Mouse (Mus musculus) hindbrain, embryonic 12.5 days (tissue): ENCODE measurements at regions not wholly inside any gene's neighbourhood (a gene's known extent, or its start where the extent isn't known, plus 50 kb on each side); places are given as distances from the start of the nearest gene placed in this dataset.

Experiments
- ATAC-seq: fragments of 200-750 bp; cut with Nextera tagmentation; 2 replicates; pipeline ENCODE4 v1.8.0; 2017; ENCODE audit warnings: moderate TSS enrichment; ENCODE audit not compliant: low FRiP score
- H3K27ac ChIP-seq: fragments of 300-500 bp; sonication (generic); 2 replicates; pipeline ENCODE4 v1.5.1; 2016; ENCODE audit warnings: mild to moderate bottlenecking
- H3K27me3 ChIP-seq: fragments of 300-500 bp; sonication (generic); 2 replicates; pipeline ENCODE4 v1.6.1; 2016; ENCODE audit warnings: mild to moderate bottlenecking
- H3K36me3 ChIP-seq: fragments of 300-500 bp; sonication (generic); 2 replicates; pipeline ENCODE4 v1.6.1; 2016; ENCODE audit warnings: mild to moderate bottlenecking
- H3K4me1 ChIP-seq: fragments of 300-500 bp; sonication (generic); 2 replicates; pipeline ENCODE4 v1.6.1; 2016
- H3K4me2 ChIP-seq: fragments of 300-500 bp; sonication (generic); replicated peaks from 2 replicates; pipeline ENCODE4 v1.6.1; 2016; ENCODE audit warnings: mild to moderate bottlenecking
- H3K4me3 ChIP-seq: fragments of 300-500 bp; sonication (generic); 2 replicates; pipeline ENCODE4 v1.5.1; 2016; ENCODE audit warnings: mild to moderate bottlenecking
- H3K9ac ChIP-seq: fragments of 300-500 bp; sonication (generic); 2 replicates; pipeline ENCODE4 v1.6.1; 2016; ENCODE audit warnings: mild to moderate bottlenecking, moderate library complexity
- H3K9me3 ChIP-seq: fragments of 300-500 bp; sonication (generic); replicated peaks from 2 replicates; pipeline ENCODE4 v1.6.1; 2016; ENCODE audit warnings: mild to moderate bottlenecking
- WGBS: fragments of 180-500 bp; shearing (Covaris S2); methylation state at CpG from one replicate; pipeline ENCODE4 v1.1.7; 2016; 5-methylcytosine and 5-hydroxymethylcytosine counted together

DNA sequence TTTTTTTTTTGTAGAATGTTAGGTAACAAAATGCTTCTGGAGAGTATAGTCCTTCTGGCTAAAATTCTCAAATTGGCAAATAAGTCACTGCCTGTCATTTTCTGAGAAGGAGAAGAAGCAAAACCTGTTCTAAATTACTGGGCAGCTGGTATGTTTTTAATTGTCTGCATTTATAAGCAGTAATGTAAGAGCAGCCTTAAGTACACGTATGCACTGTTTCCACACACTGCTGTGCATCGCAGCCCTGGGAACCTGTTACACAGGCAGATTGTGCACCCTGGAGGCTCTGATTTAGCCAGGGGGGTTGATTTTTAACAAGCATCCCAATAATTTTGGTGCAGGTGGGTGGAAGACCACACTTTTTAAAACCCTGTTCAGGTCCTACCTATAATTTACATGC is 236.2 kb downstream of the Hace1 start:
- ATAC-seq = no peak
- Histone ChIP-seq H3K4me3 (no peak overlapping the region), H3K36me3 (no peaks in the 10 kb centered on the region), H3K9ac (no peak overlapping the region), H3K4me2 (no peak overlapping the region), H3K4me1 (no peaks in the 10 kb centered on the region), H3K27ac (no peak overlapping the region), H3K27me3 (no peaks in the 10 kb centered on the region), H3K9me3 (no peaks in the 10 kb centered on the region)
- 70% methylated on average over 2 of the region's 2 CpGs for WGBS

DNA sequence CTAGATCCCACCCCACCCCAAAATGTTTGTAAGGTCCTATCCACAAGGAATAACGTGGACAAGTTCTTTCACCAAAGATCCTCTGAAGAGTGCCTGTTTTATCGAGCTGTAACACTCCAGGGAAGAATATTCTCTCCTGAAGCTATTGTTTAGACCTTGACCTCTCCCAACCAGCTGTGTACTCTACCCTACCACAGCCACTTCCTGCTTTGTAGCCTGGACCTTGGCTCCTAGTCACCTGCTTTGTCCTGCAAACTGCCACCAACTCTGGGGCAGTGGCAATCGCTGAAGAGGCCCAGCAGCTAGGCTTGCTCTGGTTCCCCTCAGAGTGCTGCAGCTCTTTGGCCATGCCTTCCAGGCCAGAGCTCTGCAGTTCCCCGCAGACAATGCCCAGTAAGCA is 239.1 kb downstream of the Hace1 start:
- Histone ChIP-seq H3K9me3 (no peaks in the 10 kb centered on the region), H3K4me2 (no peak overlapping the region), H3K27ac (no peak overlapping the region), H3K27me3 (no peaks in the 10 kb centered on the region), H3K9ac (no peak overlapping the region), H3K36me3 (no peaks in the 10 kb centered on the region), H3K4me1 (no peaks in the 10 kb centered on the region), H3K4me3 (no peak overlapping the region)
- 88% methylated on average over 4 of the region's 4 CpGs for WGBS
- no peak for ATAC-seq

DNA sequence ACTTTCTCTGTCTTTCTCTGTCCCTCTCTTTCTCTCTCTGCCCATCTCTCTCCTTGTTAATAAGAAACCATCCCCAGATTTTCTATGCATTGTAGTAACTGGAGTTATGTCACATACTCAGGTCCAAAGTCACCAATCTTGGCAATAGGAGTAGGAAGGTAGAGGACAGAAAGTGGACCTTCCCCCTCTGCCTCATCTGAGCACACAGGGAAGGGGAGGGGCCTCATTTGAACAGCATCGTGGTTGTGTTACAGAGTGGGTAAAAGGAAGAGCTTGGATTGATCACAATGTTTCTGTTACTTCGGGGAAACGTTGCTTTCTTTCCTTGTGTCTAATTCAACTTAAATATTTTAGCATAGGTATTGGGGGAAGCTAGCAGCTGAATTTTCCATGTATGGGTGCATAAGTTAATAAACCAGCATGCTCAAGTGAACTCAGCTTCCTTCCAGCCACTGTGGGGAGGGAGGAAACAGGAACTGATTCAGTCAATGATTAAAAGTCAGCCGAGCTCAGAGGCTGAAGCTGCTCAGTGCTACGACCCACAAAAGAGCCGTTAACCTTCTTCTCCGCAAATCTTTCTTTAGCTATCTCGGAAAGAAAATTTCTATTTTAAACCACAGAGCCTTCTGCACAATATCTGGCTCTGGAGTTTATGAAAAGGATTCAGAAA is 243.5 kb downstream of the Hace1 start:
- no peaks in the 10 kb centered on the region for H3K4me1 ChIP-seq
- H3K4me2 ChIP-seq = no peak overlapping the region
- 66% methylated on average over 8 of the region's 8 CpGs for WGBS
- no peak overlapping the region for H3K9ac ChIP-seq
- H3K27me3 ChIP-seq = no peaks in the 10 kb centered on the region
- H3K36me3 ChIP-seq = no peaks in the 10 kb centered on the region
- H3K4me3 ChIP-seq = no peak overlapping the region
- H3K9me3 ChIP-seq = no peaks in the 10 kb centered on the region
- no peak overlapping the region for H3K27ac ChIP-seq
- ATAC-seq = no peak

DNA sequence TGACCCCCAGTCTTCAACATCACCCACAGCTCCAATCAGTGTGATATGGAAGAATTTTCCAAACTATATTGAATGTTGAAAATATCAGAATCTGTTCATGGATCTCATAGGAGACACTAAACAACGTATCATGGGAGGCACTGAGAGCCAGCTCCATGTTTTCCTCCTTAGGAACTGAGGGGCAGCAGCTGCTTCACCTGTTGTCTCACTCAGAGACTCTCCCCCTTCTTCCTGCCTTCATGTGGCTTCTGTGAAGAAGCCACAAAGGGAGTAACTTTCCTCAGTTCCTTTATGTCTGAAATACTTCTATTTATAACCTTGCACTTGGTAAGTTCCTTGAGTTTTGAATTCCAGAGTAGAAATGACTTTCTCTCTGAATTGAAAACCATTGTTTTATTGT is 244.6 kb downstream of the Hace1 start:
- no peaks in the 10 kb centered on the region for H3K9me3 ChIP-seq
- no peaks in the 10 kb centered on the region for H3K4me1 ChIP-seq
- no peak overlapping the region for H3K9ac ChIP-seq
- ATAC-seq = no peak
- H3K36me3 ChIP-seq = no peaks in the 10 kb centered on the region
- no peaks in the 10 kb centered on the region for H3K27me3 ChIP-seq
- WGBS = 71% methylated on average over 1 of the region's 1 CpGs
- no peak overlapping the region for H3K4me3 ChIP-seq
- H3K27ac ChIP-seq = no peak overlapping the region
- H3K4me2 ChIP-seq = no peak overlapping the region

DNA sequence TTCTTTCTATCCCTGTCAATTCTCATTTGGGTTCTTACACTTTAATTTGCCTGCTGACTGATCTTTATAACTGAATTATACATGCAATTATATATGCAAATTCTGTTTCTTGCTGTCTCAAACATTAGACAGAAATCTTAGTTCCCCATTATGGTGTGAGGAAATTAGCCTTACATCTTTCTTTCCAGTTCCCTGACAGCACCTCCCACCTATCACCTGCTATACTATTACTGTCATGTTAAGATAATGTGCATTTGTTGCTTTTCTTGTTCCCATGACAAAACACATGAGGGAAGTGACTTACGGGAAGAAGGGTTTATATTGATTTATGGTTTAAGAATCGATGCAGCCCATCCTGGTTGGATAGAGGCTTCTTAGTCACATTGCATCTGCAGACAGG is 246.0 kb downstream of the Hace1 start:
- 87% methylated on average over 2 of the region's 2 CpGs for WGBS
- no peak for ATAC-seq
- no peaks in the 10 kb centered on the region for H3K4me1 ChIP-seq

DNA sequence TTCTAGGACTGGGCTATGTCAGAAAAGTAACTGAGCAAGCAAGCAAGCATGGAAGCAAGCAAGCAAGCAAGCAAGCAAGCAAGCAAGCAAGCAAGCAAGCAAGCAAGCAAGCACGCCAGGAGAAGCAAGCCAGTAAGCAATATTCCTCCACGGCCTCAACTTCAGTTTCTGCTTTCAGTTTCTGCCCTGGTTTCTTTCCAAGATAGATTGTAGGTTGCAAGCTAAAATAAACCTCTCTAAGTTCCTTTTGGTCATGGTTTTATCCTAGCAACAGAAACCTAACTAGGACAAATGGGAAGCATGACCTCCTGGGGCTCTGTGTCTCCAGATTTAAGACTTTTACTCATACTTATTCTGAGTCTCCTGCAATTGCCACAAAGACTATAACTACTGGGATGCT is 271.0 kb downstream of the Hace1 start:
- no peak overlapping the region for H3K4me2 ChIP-seq
- H3K9ac ChIP-seq = no peak overlapping the region
- no peak overlapping the region for H3K4me3 ChIP-seq
- no peaks in the 10 kb centered on the region for H3K27me3 ChIP-seq
- no peak for ATAC-seq
- H3K4me1 ChIP-seq = no peaks in the 10 kb centered on the region
- no peaks in the 10 kb centered on the region for H3K36me3 ChIP-seq
- no peak overlapping the region for H3K27ac ChIP-seq
- H3K9me3 ChIP-seq = no peaks in the 10 kb centered on the region
- 89% methylated on average over 2 of the region's 2 CpGs for WGBS

More for the DNA sequence above, 246.0 kb downstream of the Hace1 start:
- Histone ChIP-seq H3K9ac (no peak overlapping the region), H3K27me3 (no peaks in the 10 kb centered on the region), H3K4me2 (no peak overlapping the region), H3K36me3 (no peaks in the 10 kb centered on the region), H3K4me3 (no peak overlapping the region), H3K9me3 (no peaks in the 10 kb centered on the region), H3K27ac (no peak overlapping the region)

DNA sequence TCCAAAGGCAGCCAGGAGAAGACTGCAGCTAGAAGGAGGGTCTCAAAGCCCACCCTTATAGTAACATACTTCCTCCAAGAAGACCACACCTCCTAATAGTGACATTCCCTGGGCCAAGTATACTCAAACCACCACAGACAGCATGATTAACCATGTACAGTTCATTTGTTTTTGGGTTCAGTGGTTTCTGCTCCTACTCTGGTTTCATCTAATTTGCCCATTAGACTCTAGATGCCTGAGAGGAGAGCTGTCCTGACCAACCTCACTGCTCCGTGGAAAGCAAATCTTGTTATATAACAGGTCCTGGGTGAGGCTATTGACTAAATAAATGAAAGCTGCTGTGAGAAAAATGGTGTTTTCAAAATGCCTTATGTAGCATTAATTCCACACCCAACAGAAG is 272.2 kb downstream of the Hace1 start:
- Histone ChIP-seq H3K27ac (no peak overlapping the region), H3K4me1 (no peaks in the 10 kb centered on the region), H3K4me3 (no peak overlapping the region), H3K4me2 (no peak overlapping the region), H3K27me3 (no peaks in the 10 kb centered on the region), H3K9me3 (no peaks in the 10 kb centered on the region), H3K9ac (no peak overlapping the region), H3K36me3 (no peaks in the 10 kb centered on the region)
- ATAC-seq = no peak
- WGBS = 90% methylated on average over 1 of the region's 1 CpGs

DNA sequence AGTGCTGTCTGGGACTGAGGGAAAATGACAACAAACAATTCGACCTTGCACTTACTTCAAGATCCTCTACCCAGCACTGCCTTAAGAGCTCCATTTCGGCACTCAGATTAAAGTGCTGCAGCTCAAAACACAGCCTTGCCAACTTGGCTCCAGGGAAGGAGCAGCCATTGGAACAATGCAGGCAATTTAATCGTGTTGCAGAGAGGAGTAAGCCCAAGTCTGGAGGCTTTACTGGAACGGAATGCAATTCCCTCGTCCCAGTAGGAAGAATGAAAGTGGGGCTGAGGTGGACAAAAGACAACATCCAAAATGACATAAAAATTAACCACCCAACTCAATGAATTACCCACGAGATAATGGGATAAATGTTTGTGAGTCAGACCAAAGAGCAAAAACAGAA is 273.0 kb downstream of the Hace1 start:
- H3K4me2 ChIP-seq = no peak overlapping the region
- ATAC-seq = no peak
- 58% methylated on average over 6 of the region's 6 CpGs for WGBS

DNA sequence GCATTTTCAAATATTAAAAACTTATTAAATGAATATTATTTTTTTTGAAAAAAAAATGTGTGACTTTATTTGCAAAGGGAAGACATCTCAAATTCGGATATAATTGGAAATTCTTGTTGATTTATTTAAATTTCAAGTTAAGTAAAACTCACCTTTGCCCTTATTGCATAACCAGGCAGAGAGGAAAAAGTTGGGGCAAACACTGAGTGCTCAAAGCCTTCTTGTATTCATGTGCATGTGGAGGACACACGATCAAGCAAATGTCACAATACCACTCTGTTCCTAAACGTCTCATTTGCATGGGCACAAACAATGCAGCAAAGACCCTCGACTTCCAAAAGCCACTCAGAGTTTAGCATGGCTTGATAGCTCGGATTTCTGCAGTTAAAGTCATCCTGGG is 275.1 kb downstream of the Hace1 start:
- Histone ChIP-seq H3K4me2 (no peak overlapping the region), H3K4me1 (no peaks in the 10 kb centered on the region), H3K27me3 (no peaks in the 10 kb centered on the region), H3K9me3 (no peaks in the 10 kb centered on the region), H3K9ac (no peak overlapping the region), H3K36me3 (no peaks in the 10 kb centered on the region), H3K27ac (no peak overlapping the region), H3K4me3 (no peak overlapping the region)
- no peak for ATAC-seq
- WGBS = 61% methylated on average over 5 of the region's 5 CpGs

More for the DNA sequence above, 273.0 kb downstream of the Hace1 start:
- Histone ChIP-seq H3K9me3 (no peaks in the 10 kb centered on the region), H3K27ac (no peak overlapping the region), H3K36me3 (no peaks in the 10 kb centered on the region), H3K4me3 (no peak overlapping the region), H3K4me1 (no peaks in the 10 kb centered on the region), H3K27me3 (no peaks in the 10 kb centered on the region), H3K9ac (no peak overlapping the region)

DNA sequence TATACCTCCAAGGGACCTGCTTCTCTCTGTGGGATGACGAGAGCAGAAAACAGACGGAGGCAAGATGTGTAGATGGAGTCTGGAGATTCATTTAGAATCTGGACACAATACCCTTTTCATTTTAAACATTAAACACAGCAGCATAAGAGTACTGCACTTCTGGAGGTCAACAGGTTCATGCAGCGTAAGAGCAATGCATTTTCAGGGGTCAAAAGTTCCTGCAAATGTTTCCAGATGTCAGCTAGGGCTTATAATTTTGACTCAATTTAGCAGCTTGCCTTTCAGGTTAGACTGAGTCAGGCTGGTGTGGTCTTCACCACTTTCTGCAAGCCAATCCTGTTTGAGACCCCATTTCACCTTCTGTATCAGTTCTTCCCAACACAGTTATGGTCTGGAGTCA is 277.9 kb downstream of the Hace1 start:
- H3K4me1 ChIP-seq = no peaks in the 10 kb centered on the region
- no peak overlapping the region for H3K9ac ChIP-seq
- no peaks in the 10 kb centered on the region for H3K9me3 ChIP-seq
- no peak overlapping the region for H3K4me3 ChIP-seq
- no peak for ATAC-seq
- H3K4me2 ChIP-seq = no peak overlapping the region
- no peak overlapping the region for H3K27ac ChIP-seq
- no peaks in the 10 kb centered on the region for H3K27me3 ChIP-seq
- 72% methylated on average over 3 of the region's 3 CpGs for WGBS
- no peaks in the 10 kb centered on the region for H3K36me3 ChIP-seq

DNA sequence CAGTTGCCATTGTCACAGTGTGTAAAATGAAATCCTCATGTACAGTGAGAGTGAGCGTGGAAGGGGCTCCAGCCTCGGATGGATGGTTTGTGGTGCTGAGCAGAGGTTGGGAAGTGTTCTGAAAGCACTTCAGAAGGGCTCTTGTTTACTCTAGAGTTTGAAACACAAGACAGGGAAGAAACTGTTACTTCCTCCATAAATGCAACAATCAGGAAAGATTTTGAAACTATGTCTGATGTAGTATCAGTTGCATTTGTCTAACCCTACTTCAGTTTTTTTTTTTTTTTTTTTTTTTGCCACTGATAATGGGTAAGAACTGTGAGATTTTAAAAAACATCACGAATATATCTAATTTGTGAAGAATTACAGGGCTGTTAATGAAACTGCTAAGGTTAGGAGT is 281.5 kb downstream of the Hace1 start:
- no peaks in the 10 kb centered on the region for H3K4me1 ChIP-seq
- H3K27me3 ChIP-seq = no peaks in the 10 kb centered on the region
- H3K36me3 ChIP-seq = no peaks in the 10 kb centered on the region
- no peak overlapping the region for H3K4me2 ChIP-seq
- H3K4me3 ChIP-seq = no peak overlapping the region
- no peak for ATAC-seq
- H3K27ac ChIP-seq = no peak overlapping the region
- no peaks in the 10 kb centered on the region for H3K9me3 ChIP-seq
- 71% methylated on average over 3 of the region's 3 CpGs for WGBS
- no peak overlapping the region for H3K9ac ChIP-seq

DNA sequence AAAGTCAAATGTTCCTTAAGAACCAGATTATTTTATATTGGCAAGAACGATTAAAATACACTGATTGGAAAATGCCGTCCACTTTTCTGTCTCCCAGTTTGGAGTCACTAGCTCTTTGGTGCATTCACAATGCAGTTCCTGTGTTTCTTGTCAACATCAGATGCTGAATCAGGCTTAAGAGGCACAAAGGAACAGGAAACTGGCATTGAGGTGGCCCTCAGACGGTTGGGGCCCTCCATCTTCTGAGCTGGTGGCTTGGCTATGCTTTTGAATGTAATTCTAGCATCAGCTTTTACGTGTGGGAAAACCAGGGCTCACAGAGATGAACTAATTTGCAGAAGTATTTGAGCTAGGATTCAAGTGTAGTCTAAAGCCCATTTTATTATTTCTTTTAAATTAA is 282.3 kb downstream of the Hace1 start:
- WGBS = 58% methylated on average over 4 of the region's 4 CpGs
- no peak for ATAC-seq

DNA sequence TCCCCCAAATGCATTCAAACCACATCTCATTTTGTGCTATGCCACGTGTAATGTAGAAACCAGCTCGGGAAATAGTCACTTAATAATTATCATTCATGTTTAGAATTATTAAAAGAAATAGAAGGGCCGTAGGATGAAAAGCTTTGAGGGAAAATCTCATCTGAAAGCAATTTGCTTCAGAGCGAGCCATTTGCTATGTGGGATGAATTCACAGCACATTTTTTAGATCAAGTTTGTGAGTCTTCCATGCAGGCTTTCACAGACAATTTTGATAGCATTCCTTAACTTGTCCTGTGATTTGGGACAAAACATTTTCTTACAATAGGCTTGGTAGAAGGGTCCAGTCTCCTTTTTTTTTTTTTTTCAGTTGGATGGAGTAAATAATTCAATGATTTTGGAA is 283.1 kb downstream of the Hace1 start:
- WGBS = 70% methylated on average over 4 of the region's 4 CpGs
- no peak overlapping the region for H3K27ac ChIP-seq

More for the DNA sequence above, 282.3 kb downstream of the Hace1 start:
- Histone ChIP-seq H3K9me3 (no peaks in the 10 kb centered on the region), H3K4me1 (no peaks in the 10 kb centered on the region), H3K4me3 (no peak overlapping the region), H3K9ac (no peak overlapping the region), H3K27ac (no peak overlapping the region), H3K36me3 (no peaks in the 10 kb centered on the region), H3K27me3 (no peaks in the 10 kb centered on the region), H3K4me2 (no peak overlapping the region)

More for the DNA sequence above, 283.1 kb downstream of the Hace1 start:
- Histone ChIP-seq H3K36me3 (no peaks in the 10 kb centered on the region), H3K4me2 (no peak overlapping the region), H3K4me3 (no peak overlapping the region), H3K9ac (no peak overlapping the region), H3K27me3 (no peaks in the 10 kb centered on the region), H3K9me3 (no peaks in the 10 kb centered on the region), H3K4me1 (no peaks in the 10 kb centered on the region)
- ATAC-seq = no peak
